Mouse (Mus musculus) adrenal gland, adult 8-10 months (tissue): ENCODE measurements around the gene Nupr1l. TPM values are rescaled to one million over a fixed set of nuclear protein-coding genes. Genes with fewer than 3 reads are reported as not detected.

Experiments
- total RNA-seq, 4 experiments: library from RNA; stranded (reverse); gene quantifications; 2 replicates each; pipeline ENCODE4 v1.2.4; 2022

Gene Nupr1l
- total RNA-seq, 4 experiments from 2014 or later = 3.3 to 7.2 (median 5.0) TPM

Other genes starting within 250 kb of the Nupr1l start
- gene Zfp11, start 238.4 kb upstream of the Nupr1l start, total RNA-seq = 1 to 10 TPM; 3.4 to 5.2 (median 4.1) TPM
- gene Sept14, start 200.0 kb upstream of the Nupr1l start, total RNA-seq = not detected
- 100 to 1,000 TPM in 1 of 4 experiments, 10 to 100 TPM in 3; 88.6 to 111 (median 90.3) TPM for gene Mrps17, start 193.0 kb upstream of the Nupr1l start, total RNA-seq
- 100 to 1,000 TPM; 133 to 158 (median 149) TPM for gene Nipsnap2, start 183.5 kb upstream of the Nupr1l start, total RNA-seq
- 10 to 100 TPM; 19.7 to 25.4 (median 22.5) TPM for gene Psph, start 121.1 kb upstream of the Nupr1l start, total RNA-seq
- 10 to 100 TPM; 30.2 to 69.8 (median 54.5) TPM for gene Sumf2, start 61.6 kb upstream of the Nupr1l start, total RNA-seq
- 1,000 to 10,000 TPM in 1 of 4 experiments, 100 to 1,000 TPM in 3; 716 to 1,044 (median 882) TPM for gene Chchd2, start 21.1 kb upstream of the Nupr1l start, total RNA-seq
- gene Zbed5, start 12.8 kb upstream of the Nupr1l start, total RNA-seq = 1 to 10 TPM; 1.5 to 3.3 (median 2.0) TPM
- 1 to 10 TPM in 3 of 4 experiments, under 1 TPM in 1; 0.49 to 2.6 (median 1.1) TPM for gene Phkg1, start 10.0 kb upstream of the Nupr1l start, total RNA-seq
- 10 to 100 TPM; 29.2 to 38.6 (median 34.6) TPM for gene Vkorc1l1, start 33.4 kb downstream of the Nupr1l start, total RNA-seq
- 10 to 100 TPM; 57.5 to 75.2 (median 68.5) TPM for gene Gusb, start 94.5 kb downstream of the Nupr1l start, total RNA-seq
- 100 to 1,000 TPM; 137 to 158 (median 148) TPM for gene Asl, start 120.7 kb downstream of the Nupr1l start, total RNA-seq
- 10 to 100 TPM; 44.8 to 48.3 (median 47.7) TPM for gene Crcp, start 120.8 kb downstream of the Nupr1l start, total RNA-seq
- gene Tpst1, start 164.8 kb downstream of the Nupr1l start, total RNA-seq = 10 to 100 TPM; 46.9 to 86.8 (median 67.7) TPM
- gene Kctd7, start 236.3 kb downstream of the Nupr1l start, total RNA-seq = 10 to 100 TPM; 14.5 to 19.6 (median 17.4) TPM